Mouse (Mus musculus): ENCODE data around the gene Gm48551. TPM values are rescaled to one million over a fixed set of nuclear protein-coding genes. Genes with fewer than 3 reads are reported as not detected.
A peak's percentile ranks its signal among the peaks of the same experiment; 100 is the strongest.

Gene Gm48551
- polyA plus RNA-seq, 1 experiment from 2014 or later: 4.1 TPM

DNA sequence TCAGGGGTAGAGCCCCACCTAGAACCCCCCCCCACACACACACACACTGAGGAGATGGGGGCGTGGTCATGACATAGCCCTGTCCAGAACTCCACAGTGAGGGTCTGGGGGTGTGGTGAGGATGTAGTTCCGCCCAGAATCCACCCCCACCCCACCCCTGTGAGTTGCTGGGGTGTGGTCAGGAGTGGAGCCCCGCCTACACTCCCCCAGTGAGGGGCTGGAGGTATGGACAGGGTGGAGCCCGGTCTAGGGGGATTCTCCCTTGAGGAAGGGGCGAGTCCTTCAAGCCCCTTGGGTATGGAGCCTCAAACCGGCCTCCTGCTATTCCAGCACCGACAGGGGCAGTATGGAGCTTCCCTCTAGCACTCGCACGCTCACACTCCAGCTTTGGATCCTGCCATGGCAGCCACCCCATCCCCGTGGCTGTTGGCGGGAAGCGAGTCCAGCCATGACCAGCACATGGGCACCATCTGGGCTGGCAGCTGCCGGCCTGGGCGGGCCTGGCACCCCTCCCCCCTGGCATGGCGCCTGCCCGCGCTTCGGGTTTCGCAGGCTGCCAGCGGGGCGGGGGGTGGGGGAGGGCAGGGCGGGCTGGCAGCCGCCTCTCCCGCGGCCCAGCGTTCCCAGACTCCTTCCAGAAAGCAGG lies 32.4 kb downstream of the Gm48551 start:
- Histone ChIP-seq H3K4me3 (peak overlapping the region; percentile 35), H3K9me3 (no peaks in the 10 kb centered on the region), H3K4me2 (peak overlapping the region; percentile 62), H3K27ac (peak overlapping the region; percentile 94), H3K9ac (peak overlapping the region; percentile 69), H3K27me3 (no peaks in the 10 kb centered on the region), H3K36me3 (peaks cover 50% of the 10 kb centered on the region), H3K4me1 (peaks cover 76% of the 10 kb centered on the region)
- peak; percentile 73 for ATAC-seq (ENCODE audit: insufficient number of reproducible peaks, insufficient read depth, low FRiP score, low TSS enrichment, low read depth)
- 1% methylated on average over 22 of the region's 26 CpGs for WGBS

DNA sequence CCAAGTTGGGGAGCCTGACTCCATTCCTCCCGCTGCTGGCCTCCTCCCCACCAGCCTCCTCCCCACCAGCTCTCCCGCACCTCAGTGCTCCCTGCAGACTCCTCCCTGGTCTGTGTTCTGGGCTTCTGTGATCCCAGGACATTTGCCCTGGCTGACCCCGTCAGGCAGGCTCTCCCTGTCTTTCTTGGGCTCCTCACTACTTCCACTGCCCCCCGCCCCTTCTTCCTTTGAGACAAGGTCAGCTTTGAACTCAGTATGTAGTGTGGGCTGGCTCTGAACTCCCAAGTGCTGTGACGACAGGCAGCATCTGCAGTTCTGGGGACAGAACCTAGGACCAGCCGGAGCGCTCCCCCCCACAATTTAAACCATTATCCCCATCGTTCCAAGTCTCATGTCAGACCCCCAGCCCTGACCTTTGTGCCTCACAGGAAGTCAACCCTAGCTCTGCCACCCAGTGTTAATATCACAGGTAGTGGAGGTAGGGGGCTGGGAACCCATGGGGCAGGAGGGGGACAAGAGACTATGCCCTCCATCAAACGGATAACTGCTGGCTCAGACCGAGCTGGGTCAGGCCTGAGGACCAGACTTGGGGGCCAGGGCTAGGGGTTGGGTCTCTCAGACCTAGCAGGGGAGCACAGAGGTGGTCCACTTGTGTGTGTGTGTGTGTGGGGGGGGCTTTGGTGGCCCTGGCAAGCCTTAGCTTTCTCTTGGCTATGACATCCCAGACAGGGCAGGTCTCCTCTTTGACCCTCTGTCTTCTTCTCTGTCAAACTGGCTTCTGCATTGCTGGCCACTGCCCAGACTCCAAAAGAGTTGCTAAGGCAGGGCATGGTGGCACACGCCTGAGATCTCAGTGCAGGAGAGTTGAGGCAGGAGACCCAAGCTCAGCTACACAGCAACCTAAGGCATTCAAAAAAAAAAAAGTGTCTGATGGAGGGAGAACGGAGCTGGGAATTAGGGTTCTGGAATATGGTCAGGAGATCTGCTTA lies 33.3 kb downstream of the Gm48551 start:
- peak overlapping the region; percentile 35 for H3K4me3 ChIP-seq
- peaks cover 44% of the 10 kb centered on the region for H3K36me3 ChIP-seq
- H3K27ac ChIP-seq: peak overlapping the region; percentile 94
- WGBS: 42% methylated on average over 12 of the region's 12 CpGs
- no peaks in the 10 kb centered on the region for H3K27me3 ChIP-seq
- H3K9ac ChIP-seq: peak overlapping the region; percentile 69
- peak overlapping the region; percentile 62 for H3K4me2 ChIP-seq
- H3K4me1 ChIP-seq: peaks cover 68% of the 10 kb centered on the region
- no peaks in the 10 kb centered on the region for H3K9me3 ChIP-seq
- ATAC-seq (ENCODE audit: insufficient number of reproducible peaks, insufficient read depth, low FRiP score, low TSS enrichment, low read depth): peak; percentile 3; the same call in 1 of the 2 replicates

DNA sequence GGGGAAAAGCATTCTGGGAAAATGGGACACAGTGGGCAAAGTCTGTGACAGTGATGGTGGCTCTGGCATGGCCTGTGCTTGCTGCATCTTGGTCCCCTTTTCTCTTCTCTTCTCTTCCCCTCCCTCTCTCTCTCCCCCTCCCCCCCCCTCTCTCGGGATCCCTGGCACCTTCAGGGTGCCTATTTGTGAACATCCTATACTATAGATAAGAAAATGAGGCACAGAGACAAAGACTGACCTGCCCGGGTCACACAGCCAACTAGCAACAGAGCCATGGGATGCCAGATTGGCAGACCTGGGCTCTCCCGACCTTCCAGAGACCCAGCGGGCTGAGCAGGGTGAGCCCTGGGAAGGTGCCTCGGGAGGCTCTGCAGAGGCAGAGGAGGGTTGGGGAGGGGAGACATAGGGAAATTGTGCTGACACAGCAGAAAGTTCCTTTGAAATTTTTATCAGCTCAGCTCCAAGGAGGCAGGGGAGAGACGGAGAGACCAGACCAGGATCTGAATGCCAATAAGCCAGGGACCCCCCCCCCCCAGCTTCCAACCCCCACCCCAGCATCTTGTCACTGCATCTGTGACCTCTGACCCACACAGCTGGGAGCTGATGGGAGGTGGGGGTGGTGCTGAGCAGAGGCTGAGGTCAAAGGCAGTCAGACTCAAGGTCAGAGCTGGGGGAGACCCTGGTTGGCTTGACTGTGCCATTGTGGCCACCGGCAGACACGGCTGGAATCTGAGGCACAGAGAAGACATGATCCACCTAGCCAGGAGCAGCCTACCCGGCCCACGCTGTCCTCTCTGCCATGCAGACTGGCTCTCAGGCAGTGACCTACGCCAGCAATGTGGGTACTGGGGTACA lies 34.2 kb downstream of the Gm48551 start:
- peak overlapping the region; percentile 54; the same call in 1 of the 2 replicates for H3K9ac ChIP-seq
- no peak for ATAC-seq (ENCODE audit: insufficient number of reproducible peaks, insufficient read depth, low FRiP score, low TSS enrichment, low read depth)
- peak overlapping the region; percentile 94 for H3K27ac ChIP-seq
- H3K4me1 ChIP-seq: peaks cover 58% of the 10 kb centered on the region
- 41% methylated on average over 11 of the region's 11 CpGs for WGBS
- no peaks in the 10 kb centered on the region for H3K9me3 ChIP-seq
- H3K36me3 ChIP-seq: peaks cover 35% of the 10 kb centered on the region
- H3K27me3 ChIP-seq: no peaks in the 10 kb centered on the region
- H3K4me3 ChIP-seq: no peak overlapping the region
- no peak overlapping the region for H3K4me2 ChIP-seq

DNA sequence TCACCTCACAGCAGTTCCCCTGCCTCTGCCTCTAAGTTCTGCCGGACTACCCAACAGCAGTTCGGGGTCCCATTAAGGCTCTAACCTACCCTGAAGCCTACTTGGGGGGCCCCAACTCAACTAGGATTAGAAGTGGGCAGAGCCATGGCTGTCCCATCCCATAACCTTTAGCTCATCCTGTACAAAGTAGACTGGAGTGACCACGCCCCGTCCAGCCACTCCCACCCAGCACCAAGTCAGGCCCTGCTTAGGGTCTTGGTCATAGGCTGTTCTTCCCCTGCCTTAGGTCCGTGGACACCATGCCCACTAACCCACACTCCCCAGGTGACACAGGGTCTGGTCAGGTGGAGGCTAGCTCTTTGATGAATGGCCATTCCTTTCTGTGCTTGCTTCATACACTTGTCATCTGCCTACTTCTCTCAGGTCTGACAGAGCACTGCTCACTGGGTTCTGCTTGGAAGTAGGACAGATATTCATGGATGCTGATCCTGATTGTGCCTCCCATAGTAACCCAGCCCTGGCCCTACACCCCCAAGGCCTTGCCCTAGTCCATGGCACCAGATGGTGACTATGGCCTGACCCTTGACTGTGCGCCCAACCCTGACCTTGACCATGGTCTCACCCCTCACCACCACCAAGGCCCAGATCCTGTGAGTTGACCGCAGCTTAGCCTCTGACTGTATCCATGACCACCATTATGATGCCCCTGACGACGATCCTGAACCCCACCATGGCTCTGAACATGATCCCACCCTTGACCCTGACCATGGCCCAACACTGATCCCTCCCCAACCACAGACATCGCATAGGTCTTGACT lies 35.1 kb downstream of the Gm48551 start:
- H3K4me1 ChIP-seq: peaks cover 56% of the 10 kb centered on the region

DNA sequence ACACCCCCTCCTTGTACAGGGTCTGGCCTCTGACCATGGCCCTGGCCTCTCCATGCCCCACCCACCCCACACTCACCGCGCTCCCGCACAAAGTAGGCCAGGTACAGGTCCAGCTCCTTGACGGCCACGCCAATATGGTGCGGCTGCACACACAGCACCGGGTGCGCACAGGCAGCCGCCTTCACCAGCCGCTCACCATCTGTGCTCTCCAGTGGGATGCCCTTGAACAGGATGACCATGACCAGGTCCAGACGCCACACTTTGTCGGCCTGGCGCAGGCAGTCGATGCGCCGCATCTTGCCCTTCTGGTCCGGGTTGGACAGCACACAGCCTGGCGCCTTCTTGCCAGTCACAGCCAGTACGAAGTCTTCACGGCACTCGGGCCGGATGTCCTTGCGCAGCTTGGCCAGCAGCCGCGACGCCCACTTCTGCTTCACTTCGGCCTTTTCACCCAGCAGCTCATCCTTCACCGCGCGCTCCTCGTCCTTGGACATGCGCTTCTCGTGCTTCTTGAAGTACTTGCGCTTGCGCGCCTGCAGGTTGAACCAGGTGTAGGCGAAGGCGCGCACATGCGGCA lies 36.0 kb downstream of the Gm48551 start:
- Histone ChIP-seq H3K36me3 (peaks cover 30% of the 10 kb centered on the region), H3K9ac (no peak overlapping the region), H3K4me2 (no peak overlapping the region), H3K4me1 (peaks cover 56% of the 10 kb centered on the region), H3K9me3 (no peaks in the 10 kb centered on the region), H3K27ac (no peak overlapping the region), H3K4me3 (no peak overlapping the region), H3K27me3 (peaks cover 10% of the 10 kb centered on the region)
- WGBS: 88% methylated on average over 40 of the region's 40 CpGs
- no peak for ATAC-seq (ENCODE audit: insufficient number of reproducible peaks, insufficient read depth, low FRiP score, low TSS enrichment, low read depth)

More for the DNA sequence above, 35.1 kb downstream of the Gm48551 start:
- peak overlapping the region; percentile 54; the same call in 1 of the 2 replicates for H3K9ac ChIP-seq
- 0 out of 2 replicates have a peak overlapping the region, but pooled peaks have one; percentile 94 for H3K27ac ChIP-seq
- no peak overlapping the region for H3K4me3 ChIP-seq
- H3K4me2 ChIP-seq: no peak overlapping the region
- WGBS: 91% methylated on average over 10 of the region's 10 CpGs
- no peaks in the 10 kb centered on the region for H3K9me3 ChIP-seq
- peaks cover 4% of the 10 kb centered on the region; the same call in 1 of the 2 replicates for H3K27me3 ChIP-seq
- peaks cover 32% of the 10 kb centered on the region for H3K36me3 ChIP-seq
- no peak for ATAC-seq (ENCODE audit: insufficient number of reproducible peaks, insufficient read depth, low FRiP score, low TSS enrichment, low read depth)

DNA sequence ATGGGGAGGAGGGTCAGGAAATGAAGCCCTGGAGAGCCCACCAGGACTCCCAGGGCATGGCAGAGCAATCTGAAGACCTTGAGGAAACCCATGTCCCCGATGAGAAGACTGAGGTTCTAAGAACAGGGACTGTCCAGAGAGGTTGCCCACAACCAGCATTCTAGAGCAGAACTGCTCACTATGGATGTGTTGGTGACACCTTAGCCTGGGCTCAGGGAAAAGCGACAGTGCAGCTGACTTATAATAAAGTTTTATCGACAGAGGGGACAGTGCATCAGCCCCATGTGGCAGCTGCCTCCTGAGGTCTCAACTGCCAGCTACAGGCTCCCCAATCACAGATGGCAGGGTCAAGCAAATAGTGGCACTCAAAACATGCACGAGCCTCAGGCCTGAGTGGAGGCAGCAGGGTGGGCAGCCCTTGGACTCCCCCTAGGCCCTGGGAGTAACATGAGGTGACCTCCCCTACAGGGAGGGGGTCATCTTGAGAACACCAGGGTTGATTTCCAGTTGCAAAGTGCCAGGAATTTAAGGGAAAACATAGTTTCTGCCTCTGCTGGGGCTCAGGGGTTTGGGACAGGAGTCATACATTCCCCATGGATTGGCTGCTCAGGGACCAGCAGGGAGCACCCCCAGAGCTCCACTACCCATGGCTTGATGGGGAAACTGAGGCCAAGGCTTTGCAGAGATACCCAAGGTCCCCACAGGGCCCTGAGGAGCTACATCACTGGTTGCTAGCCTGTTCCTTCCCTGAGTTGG lies 37.0 kb downstream of the Gm48551 start:
- Histone ChIP-seq H3K36me3 (peaks cover 24% of the 10 kb centered on the region), H3K4me1 (peaks cover 54% of the 10 kb centered on the region), H3K4me3 (no peak overlapping the region), H3K9ac (no peak overlapping the region), H3K27me3 (peaks cover 14% of the 10 kb centered on the region), H3K27ac (no peak overlapping the region), H3K4me2 (no peak overlapping the region), H3K9me3 (no peaks in the 10 kb centered on the region)
- no peak for ATAC-seq (ENCODE audit: insufficient number of reproducible peaks, insufficient read depth, low FRiP score, low TSS enrichment, low read depth)
- 80% methylated on average over 4 of the region's 4 CpGs for WGBS

DNA sequence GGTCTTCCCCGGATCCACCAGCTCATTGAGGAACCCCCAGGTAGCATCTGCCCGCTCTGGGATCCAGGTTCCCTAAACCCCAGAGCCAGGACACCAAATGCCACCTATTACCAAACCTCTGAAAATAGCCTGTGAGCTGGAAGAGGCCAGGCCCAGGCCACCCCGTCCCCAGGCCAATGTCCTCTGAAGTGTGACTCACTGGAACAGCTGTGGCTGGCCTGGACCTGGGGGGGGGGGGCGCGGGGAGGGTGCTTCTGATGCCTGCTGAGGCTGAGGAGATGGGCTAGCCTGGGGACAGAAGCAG lies 37.5 kb downstream of the Gm48551 start:
- Histone ChIP-seq H3K27ac (no peak overlapping the region), H3K9me3 (no peaks in the 10 kb centered on the region), H3K4me2 (no peak overlapping the region), H3K36me3 (peaks cover 24% of the 10 kb centered on the region), H3K4me3 (no peak overlapping the region), H3K27me3 (peaks cover 14% of the 10 kb centered on the region), H3K4me1 (peaks cover 49% of the 10 kb centered on the region), H3K9ac (no peak overlapping the region)
- ATAC-seq (ENCODE audit: insufficient number of reproducible peaks, insufficient read depth, low FRiP score, low TSS enrichment, low read depth): no peak
- WGBS: 76% methylated on average over 5 of the region's 5 CpGs

DNA sequence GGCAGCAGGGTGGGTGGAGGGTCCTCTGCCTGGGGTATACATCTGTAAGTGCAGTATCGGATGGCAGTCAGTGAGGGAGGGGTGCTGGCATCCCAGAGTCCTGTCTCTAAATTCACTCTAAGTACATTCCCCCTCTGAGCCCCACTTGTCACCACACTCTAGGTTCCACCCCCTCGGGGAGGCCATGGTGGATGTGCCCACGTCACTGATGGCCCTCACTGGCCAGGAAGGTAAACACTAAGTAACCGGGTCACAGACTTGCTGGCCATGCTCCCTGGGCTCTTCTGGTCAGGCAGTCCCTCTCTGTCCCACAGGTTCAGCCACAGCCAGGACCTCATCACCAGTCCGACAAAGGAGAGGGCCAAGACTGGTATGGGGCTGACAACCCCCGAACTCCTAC lies 37.9 kb downstream of the Gm48551 start:
- ATAC-seq (ENCODE audit: insufficient number of reproducible peaks, insufficient read depth, low FRiP score, low TSS enrichment, low read depth): no peak
- Histone ChIP-seq H3K9ac (no peak overlapping the region), H3K36me3 (peaks cover 24% of the 10 kb centered on the region), H3K9me3 (no peaks in the 10 kb centered on the region), H3K4me3 (no peak overlapping the region), H3K4me1 (peaks cover 46% of the 10 kb centered on the region), H3K27ac (no peak overlapping the region), H3K4me2 (no peak overlapping the region), H3K27me3 (peaks cover 16% of the 10 kb centered on the region)
- 72% methylated on average over 6 of the region's 6 CpGs for WGBS

DNA sequence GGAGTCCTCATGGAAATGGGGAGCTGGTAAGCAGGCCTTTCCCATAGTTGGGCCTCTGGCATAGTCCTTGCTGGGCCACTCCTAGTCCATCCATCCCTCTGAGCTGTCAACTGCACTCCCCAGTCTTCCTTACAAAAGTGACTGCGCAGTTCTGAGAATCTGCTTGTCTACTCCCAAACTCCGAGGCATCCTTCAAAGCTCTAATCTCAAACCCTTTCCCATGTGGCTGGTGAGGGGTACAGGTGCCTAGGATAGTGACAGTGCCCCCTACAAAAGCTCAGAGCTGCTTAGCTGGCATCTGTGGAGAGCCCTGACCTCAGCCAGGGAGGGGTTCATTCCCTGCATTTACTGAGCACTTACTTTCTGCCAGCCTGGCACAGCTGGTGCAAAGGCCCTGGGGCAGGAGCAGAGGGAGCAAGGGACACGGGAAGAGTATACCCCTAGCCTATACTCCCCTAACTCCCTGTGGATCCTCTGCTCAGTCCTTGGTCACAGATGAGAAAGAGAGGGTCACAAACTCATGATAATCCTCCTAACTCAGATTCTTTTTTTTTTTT lies 38.5 kb downstream of the Gm48551 start:
- H3K4me3 ChIP-seq: no peak overlapping the region
- H3K9ac ChIP-seq: no peak overlapping the region
- whole genome bisulfite sequencing: 73% methylated on average over 3 of the region's 3 CpGs
- ATAC-seq (ENCODE audit: insufficient number of reproducible peaks, insufficient read depth, low FRiP score, low TSS enrichment, low read depth): no peak
- peaks cover 44% of the 10 kb centered on the region for H3K4me1 ChIP-seq
- no peak overlapping the region for H3K4me2 ChIP-seq
- H3K27ac ChIP-seq: no peak overlapping the region
- H3K9me3 ChIP-seq: no peaks in the 10 kb centered on the region
- peaks cover 21% of the 10 kb centered on the region for H3K27me3 ChIP-seq
- H3K36me3 ChIP-seq: peaks cover 24% of the 10 kb centered on the region
